Mouse (Mus musculus) limb, embryonic 10.5 days (tissue): Measurements from ENCODE around the gene Msh4. TPM values are rescaled to one million over a fixed set of nuclear protein-coding genes. Genes with fewer than 3 reads are reported as not detected.
"Not testable (repeated sequence)": the region's sequence is repeated elsewhere in the genome, so short reads cannot be mapped to it uniquely, and the experiment has no call there.

ENCODE experiments used
- DNase-seq: peaks from one replicate; pipeline ENCODE4 v3.0.0-alpha.2; 2017; ENCODE audit warnings: low spot score
- H3K27ac ChIP-seq: fragments of 300-500 bp; sonication (generic); 2 replicates; pipeline ENCODE4 v1.5.1; 2016; ENCODE audit warnings: mild to moderate bottlenecking
- H3K27me3 ChIP-seq: fragments of 300-500 bp; sonication (generic); 2 replicates; pipeline ENCODE4 v1.6.1; 2016; ENCODE audit warnings: low read depth, mild to moderate bottlenecking; ENCODE audit not compliant: poor library complexity, severe bottlenecking
- H3K36me3 ChIP-seq: fragments of 300-500 bp; sonication (generic); 2 replicates; pipeline ENCODE4 v1.6.1; 2016; ENCODE audit warnings: mild to moderate bottlenecking, moderate library complexity
- H3K4me1 ChIP-seq: fragments of 300-500 bp; sonication (generic); 2 replicates; pipeline ENCODE4 v1.6.1; 2016
- H3K4me3 ChIP-seq: fragments of 300-500 bp; sonication (generic); 2 replicates; pipeline ENCODE4 v1.5.1; 2016; ENCODE audit warnings: mild to moderate bottlenecking, moderate library complexity
- H3K9me3 ChIP-seq: fragments of 300-500 bp; sonication (generic); replicated peaks from 2 replicates; pipeline ENCODE4 v1.6.1; 2016; ENCODE audit warnings: mild to moderate bottlenecking
- WGBS: fragments of 180-500 bp; shearing (Covaris S2); methylation state at CpG from one replicate; pipeline ENCODE4 v1.1.7; 2016; 5-methylcytosine and 5-hydroxymethylcytosine counted together
- polyA plus RNA-seq: library from polyadenylated mRNA; unstranded; fragments of >200 nt; fragmentation: Nextera tagmentation; extraction: Ambion mirVana; gene quantifications from 2 replicates; pipeline ENCODE4 v1.2.1, GENCODE M21; 2016

Gene Msh4
- polyA plus RNA-seq, 1 experiment from 2014 or later: 0.06 TPM

DNA sequence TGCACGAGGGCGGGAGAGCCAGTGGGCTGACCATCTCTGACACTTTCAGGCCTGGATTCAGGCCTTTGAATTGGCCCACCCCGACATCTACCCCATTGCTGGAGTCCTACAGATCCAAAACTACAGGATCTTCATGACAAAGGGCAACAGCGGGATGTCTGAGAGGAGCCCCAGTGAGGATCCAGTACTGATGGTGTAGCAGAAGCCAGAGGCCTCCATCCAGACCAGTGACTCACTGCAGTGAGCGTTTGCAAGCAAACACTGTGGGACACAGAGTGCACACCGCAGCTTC is 73.3 kb downstream of the Msh4 start:
- H3K4me1 ChIP-seq: peaks cover 11% of the 10 kb centered on the region
- no peak overlapping the region for H3K4me3 ChIP-seq
- 59% methylated on average over 6 of the region's 6 CpGs for WGBS
- peak overlapping the region; percentile 25; the same call in 1 of the 2 replicates for H3K27ac ChIP-seq
- no peaks in the 10 kb centered on the region for H3K9me3 ChIP-seq
- peak; percentile 19 for DNase-seq
- H3K36me3 ChIP-seq: no peaks in the 10 kb centered on the region
- H3K27me3 ChIP-seq: no peaks in the 10 kb centered on the region

GRCm38 (mm10) chr3:153831873-153832653 is 73.9 kb downstream of the Msh4 start:
- H3K36me3 ChIP-seq: no peaks in the 10 kb centered on the region
- no peak for DNase-seq
- H3K27me3 ChIP-seq: no peaks in the 10 kb centered on the region
- no peaks in the 10 kb centered on the region for H3K9me3 ChIP-seq
- peaks cover 7% of the 10 kb centered on the region; the same call in 1 of the 2 replicates for H3K4me1 ChIP-seq
- H3K4me3 ChIP-seq: no peak overlapping the region
- peak overlapping the region; percentile 53; the same call in 1 of the 2 replicates for H3K27ac ChIP-seq
- WGBS: 72% methylated on average over 4 of the region's 4 CpGs

DNA sequence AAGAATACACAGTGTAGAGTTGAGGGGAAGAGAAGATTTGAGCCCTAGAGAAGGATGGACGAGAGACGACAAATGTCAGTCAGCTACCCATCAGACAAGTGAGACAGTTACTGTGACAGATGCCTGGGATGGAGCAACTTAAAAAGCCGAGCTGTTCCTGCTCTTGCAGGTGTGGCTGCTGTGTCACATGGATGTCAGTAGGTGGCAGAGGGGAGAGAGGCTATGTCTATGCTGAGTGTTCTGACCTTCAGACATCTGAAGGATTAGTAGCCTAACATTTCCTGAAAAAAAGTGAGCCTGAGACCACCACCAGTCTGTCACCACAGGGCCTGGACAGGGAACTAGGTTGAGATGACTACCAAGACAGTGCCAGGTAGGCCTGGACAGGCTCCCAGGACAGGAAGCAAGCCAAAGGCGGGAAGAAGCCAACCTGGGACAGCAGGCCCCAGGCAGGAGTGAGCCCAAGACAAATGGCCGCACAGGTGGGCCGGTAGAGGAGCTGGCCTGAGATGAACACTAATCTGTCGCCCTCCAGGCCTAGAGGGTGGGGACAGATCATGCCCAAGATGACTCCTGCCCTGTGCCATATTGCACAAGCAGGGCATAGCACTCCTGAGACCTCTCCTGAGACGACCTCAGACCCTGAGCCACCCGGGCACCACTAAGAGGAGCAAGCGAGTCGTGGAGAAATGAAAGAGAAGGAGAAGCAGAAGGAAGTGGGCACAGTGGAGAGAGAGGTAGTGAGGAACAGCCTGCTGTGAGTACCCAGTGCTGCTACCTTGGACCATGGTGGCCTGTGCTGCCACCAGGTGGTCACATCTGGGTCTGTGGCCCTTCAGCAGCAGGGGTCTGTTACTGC is 74.7 kb downstream of the Msh4 start:
- Histone ChIP-seq H3K27ac (peak overlapping the region; percentile 53; the same call in 1 of the 2 replicates), H3K4me3 (no peak overlapping the region), H3K36me3 (no peaks in the 10 kb centered on the region), H3K27me3 (no peaks in the 10 kb centered on the region), H3K9me3 (no peaks in the 10 kb centered on the region), H3K4me1 (peaks cover 12% of the 10 kb centered on the region; the same call in 1 of the 2 replicates)
- 76% methylated on average over 11 of the region's 11 CpGs for WGBS
- peak; percentile 47 for DNase-seq

GRCm38 (mm10) chr3:153829788-153830187 is 76.2 kb downstream of the Msh4 start:
- H3K27ac ChIP-seq, DNase-seq, H3K36me3 ChIP-seq, H3K4me3 ChIP-seq, H3K9me3 ChIP-seq, H3K27me3 ChIP-seq: not testable (repeated sequence)
- H3K4me1 ChIP-seq: peaks cover 12% of the 10 kb centered on the region; the same call in 1 of the 2 replicates
- 95% methylated on average over 3 of the region's 3 CpGs for WGBS

- no peak for DNase-seq
- no peaks in the 10 kb centered on the region for H3K36me3 ChIP-seq
- H3K27ac ChIP-seq: no peak overlapping the region
- H3K4me1 ChIP-seq: 0 out of 2 replicates have a peak, but pooled peaks cover 9% of the 10 kb centered on the region
- WGBS: 38% methylated on average over 6 of the region's 6 CpGs
- no peaks in the 10 kb centered on the region for H3K9me3 ChIP-seq
- no peaks in the 10 kb centered on the region for H3K27me3 ChIP-seq
- no peak overlapping the region for H3K4me3 ChIP-seq
These were observed 79.3 kb downstream of the Msh4 start for GRCm38 (mm10) chr3:153826616-153827015.

GRCm38 (mm10) chr3:153825197-153825596 is 80.7 kb downstream of the Msh4 start:
- 93% methylated on average over 10 of the region's 10 CpGs for WGBS
- Histone ChIP-seq H3K4me3 (no peak overlapping the region), H3K27me3 (no peaks in the 10 kb centered on the region), H3K4me1 (0 out of 2 replicates have a peak, but pooled peaks cover 5% of the 10 kb centered on the region), H3K27ac (no peak overlapping the region), H3K36me3 (no peaks in the 10 kb centered on the region), H3K9me3 (no peaks in the 10 kb centered on the region)
- no peak for DNase-seq

DNA sequence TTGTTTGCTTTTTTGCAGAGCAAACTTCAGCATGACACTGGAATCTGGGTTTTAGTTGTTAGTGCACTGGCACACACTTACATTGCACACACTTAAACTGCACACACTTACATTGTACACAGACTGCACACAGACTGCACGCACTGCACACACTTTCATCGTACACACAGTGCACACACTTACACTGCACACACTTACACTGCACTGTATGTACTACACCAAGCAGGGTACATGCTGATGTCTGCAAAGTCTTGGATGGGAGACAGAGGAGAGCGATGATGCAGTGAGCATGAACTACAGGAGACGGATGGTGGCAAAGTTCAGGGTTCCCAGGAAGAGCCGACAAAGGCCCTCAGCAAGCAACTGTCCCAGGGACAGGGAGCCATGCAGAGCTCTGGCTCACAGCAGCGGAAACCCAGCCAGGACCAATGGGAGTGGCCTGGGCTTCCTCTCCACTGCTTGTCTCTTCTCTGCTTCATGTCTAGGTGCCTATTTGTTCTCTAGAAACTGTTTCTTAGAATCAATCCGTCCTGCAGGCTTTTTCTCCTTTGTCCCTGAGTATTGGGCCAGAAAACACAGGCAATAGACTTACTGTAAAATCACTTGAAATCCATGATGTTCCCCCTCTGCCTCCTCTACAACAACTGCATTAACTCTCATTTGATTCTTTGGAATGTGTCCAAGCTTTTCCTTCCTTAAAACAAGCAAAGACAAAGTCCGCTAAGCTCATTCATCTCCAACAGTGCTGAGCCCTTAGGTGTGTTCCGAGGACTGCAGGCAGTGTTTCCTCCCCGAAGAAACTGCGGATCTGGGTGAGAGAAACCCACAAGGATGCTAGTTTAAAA is 82.0 kb downstream of the Msh4 start:
- Histone ChIP-seq H3K9me3 (no peaks in the 10 kb centered on the region), H3K4me3 (no peak overlapping the region), H3K36me3 (no peaks in the 10 kb centered on the region), H3K27me3 (no peaks in the 10 kb centered on the region), H3K27ac (no peak overlapping the region), H3K4me1 (0 out of 2 replicates have a peak, but pooled peaks cover 5% of the 10 kb centered on the region)
- DNase-seq: no peak
- WGBS: 89% methylated on average over 11 of the region's 11 CpGs

DNA sequence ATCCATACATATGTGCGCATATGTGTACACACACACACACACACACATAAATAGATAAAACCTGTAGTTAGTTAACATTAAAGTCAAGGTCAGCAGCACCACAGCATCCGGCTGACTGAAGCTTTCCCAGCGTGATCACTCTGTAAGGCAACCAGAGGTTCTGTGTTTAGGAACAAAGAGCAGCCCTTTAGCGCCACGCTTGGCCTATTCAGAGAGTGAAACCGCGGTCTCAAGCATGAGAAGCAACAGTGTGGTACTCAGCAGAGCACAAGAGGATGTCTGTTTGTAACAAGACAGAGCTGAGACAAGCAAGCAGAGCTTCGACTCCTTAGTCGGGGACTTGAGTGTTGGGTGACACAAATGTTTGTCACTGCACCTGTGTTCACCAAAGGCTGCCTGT is 86.5 kb downstream of the Msh4 start:
- Histone ChIP-seq H3K27ac (no peak overlapping the region), H3K4me3 (no peak overlapping the region), H3K27me3 (no peaks in the 10 kb centered on the region), H3K4me1 (no peaks in the 10 kb centered on the region; the same call in 1 of the 2 replicates), H3K36me3 (no peaks in the 10 kb centered on the region), H3K9me3 (no peaks in the 10 kb centered on the region)
- DNase-seq: no peak
- WGBS: 91% methylated on average over 9 of the region's 9 CpGs

DNA sequence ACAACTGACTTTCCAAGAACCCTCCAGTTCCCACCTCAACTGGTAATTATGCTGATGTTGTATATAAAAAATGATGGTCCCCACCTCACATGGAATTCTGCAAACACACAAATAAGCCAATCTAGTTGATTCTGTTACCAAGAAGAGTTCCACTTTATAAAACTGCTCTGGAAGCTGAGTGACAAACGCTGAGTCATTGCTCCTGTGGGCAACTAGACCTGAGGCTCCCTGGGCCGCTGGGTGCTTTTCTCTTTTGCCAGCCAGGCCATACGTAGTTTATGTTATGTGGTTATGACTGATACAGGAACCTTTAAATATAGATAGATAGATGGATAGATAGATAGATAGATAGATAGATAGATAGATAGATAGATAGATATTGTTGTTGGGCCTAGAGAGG is 87.2 kb downstream of the Msh4 start:
- Histone ChIP-seq H3K9me3 (no peaks in the 10 kb centered on the region), H3K4me3 (no peak overlapping the region), H3K27ac (no peak overlapping the region), H3K27me3 (no peaks in the 10 kb centered on the region), H3K36me3 (no peaks in the 10 kb centered on the region), H3K4me1 (no peaks in the 10 kb centered on the region; the same call in 1 of the 2 replicates)
- no peak for DNase-seq
- 95% methylated on average over 3 of the region's 3 CpGs for WGBS

DNA sequence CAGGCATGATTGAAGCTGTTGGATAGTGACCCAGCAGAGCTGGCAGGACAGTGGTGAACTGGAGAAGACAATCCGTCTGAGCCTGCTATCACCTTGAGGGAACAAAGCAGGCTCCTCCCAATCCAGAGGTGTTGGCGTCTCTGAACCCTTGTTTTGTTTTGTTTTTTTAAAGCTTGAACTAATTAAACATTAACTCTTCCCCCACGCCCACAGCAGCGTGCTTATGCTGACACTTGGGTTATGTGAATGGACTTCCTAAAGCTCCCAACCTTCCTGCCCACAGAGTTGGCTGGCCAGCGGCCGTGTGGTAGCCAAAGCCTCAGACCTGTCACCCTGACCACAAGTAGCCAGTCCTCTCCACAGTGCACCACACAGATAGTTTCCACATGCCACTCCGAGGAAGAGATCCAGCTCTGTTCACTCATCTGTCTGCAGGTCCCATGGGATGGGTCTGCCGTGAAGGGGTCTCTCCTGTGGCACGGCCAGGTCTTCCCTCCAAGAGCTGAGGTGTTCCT is 88.5 kb downstream of the Msh4 start:
- H3K27me3 ChIP-seq: no peaks in the 10 kb centered on the region
- no peaks in the 10 kb centered on the region; the same call in 1 of the 2 replicates for H3K4me1 ChIP-seq
- WGBS: 81% methylated on average over 9 of the region's 9 CpGs
- H3K36me3 ChIP-seq: no peaks in the 10 kb centered on the region
- H3K9me3 ChIP-seq: no peaks in the 10 kb centered on the region
- no peak overlapping the region for H3K27ac ChIP-seq
- no peak for DNase-seq
- no peak overlapping the region for H3K4me3 ChIP-seq

DNA sequence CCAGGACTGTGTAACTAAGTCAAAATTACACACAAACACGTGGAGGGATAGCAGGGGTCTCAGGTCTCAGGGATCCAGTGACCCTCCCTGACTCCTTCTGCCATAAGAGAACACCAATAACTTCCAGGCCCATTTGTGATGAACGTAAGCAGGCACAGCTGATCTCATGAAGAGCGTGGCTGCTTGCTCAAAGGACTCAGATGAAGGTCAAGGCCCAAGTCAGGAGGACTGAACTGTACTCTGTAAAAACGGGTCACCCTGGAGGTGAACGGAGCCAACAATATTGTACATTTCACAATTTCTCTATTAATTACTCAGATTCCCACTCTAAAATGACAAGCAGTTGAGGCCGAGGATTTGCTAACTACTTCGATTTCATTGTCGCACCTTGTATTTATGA is 91.9 kb downstream of the Msh4 start:
- Histone ChIP-seq H3K9me3 (no peaks in the 10 kb centered on the region), H3K36me3 (no peaks in the 10 kb centered on the region), H3K4me3 (no peak overlapping the region), H3K27me3 (no peaks in the 10 kb centered on the region), H3K27ac (no peak overlapping the region), H3K4me1 (peaks cover 14% of the 10 kb centered on the region; the same call in 1 of the 2 replicates)
- WGBS: 93% methylated on average over 8 of the region's 8 CpGs
- no peak for DNase-seq

DNA sequence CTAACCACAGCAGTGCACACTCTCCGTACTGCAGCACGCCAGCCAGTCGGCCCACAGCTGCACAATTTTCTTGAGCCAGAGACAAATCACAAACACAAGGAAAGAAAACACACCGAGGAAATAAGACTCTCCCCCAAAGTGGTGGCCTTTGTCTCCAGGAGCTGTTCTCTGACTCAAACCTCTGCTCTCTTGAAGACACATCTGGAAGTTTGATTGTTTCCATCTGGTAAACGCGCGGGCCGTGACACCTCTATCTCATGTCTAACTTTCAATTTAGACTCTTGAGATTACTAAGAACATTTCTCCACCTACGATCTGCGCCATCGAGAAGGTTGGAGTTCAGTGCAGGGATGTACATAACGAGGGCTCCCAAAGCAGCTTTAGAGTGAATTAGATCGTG is 97.5 kb downstream of the Msh4 start:
- DNase-seq: peak; percentile 46
- 51% methylated on average over 13 of the region's 13 CpGs for WGBS
- Histone ChIP-seq H3K9me3 (no peaks in the 10 kb centered on the region), H3K27ac (peak overlapping the region; percentile 67), H3K36me3 (no peaks in the 10 kb centered on the region), H3K27me3 (no peaks in the 10 kb centered on the region), H3K4me1 (peaks cover 35% of the 10 kb centered on the region), H3K4me3 (no peak overlapping the region)
